Mouse (Mus musculus) heart, embryonic 10.5 days (tissue): ENCODE data around the gene Gabarapl2. TPM values are rescaled to one million over a fixed set of nuclear protein-coding genes. Genes with fewer than 3 reads are reported as not detected.
A peak's percentile ranks its signal among the peaks of the same experiment; 100 is the strongest.

ENCODE experiments used
- DNase-seq: peaks from one replicate; pipeline ENCODE4 v3.0.0-alpha.2; 2017; ENCODE audit warnings: low spot score
- H3K27ac ChIP-seq: fragments of 300-500 bp; sonication (generic); 2 replicates; pipeline ENCODE4 v1.5.1; 2016; ENCODE audit warnings: mild to moderate bottlenecking
- H3K27me3 ChIP-seq: fragments of 300-500 bp; sonication (generic); 2 replicates; pipeline ENCODE4 v1.6.1; 2016; ENCODE audit warnings: mild to moderate bottlenecking; ENCODE audit not compliant: poor library complexity, insufficient read depth, severe bottlenecking
- H3K36me3 ChIP-seq: fragments of 300-500 bp; sonication (generic); 2 replicates; pipeline ENCODE4 v1.6.1; 2016; ENCODE audit warnings: mild to moderate bottlenecking, moderate library complexity
- H3K4me1 ChIP-seq: fragments of 300-500 bp; sonication (generic); 2 replicates; pipeline ENCODE4 v1.6.1; 2016; ENCODE audit warnings: mild to moderate bottlenecking
- H3K4me3 ChIP-seq: fragments of 300-500 bp; sonication (generic); 2 replicates; pipeline ENCODE4 v1.5.1; 2016; ENCODE audit warnings: mild to moderate bottlenecking, moderate library complexity
- H3K9me3 ChIP-seq: fragments of 300-500 bp; sonication (generic); 2 replicates; pipeline ENCODE4 v1.6.1; 2016; ENCODE audit warnings: mild to moderate bottlenecking, moderate library complexity
- WGBS: fragments of 180-500 bp; shearing (Covaris S2); methylation state at CpG from one replicate; pipeline ENCODE4 v1.1.7; 2016; 5-methylcytosine and 5-hydroxymethylcytosine counted together
- polyA plus RNA-seq: library from polyadenylated mRNA; unstranded; fragments of >200 nt; fragmentation: Nextera tagmentation; extraction: Ambion mirVana; gene quantifications from 2 replicates; pipeline ENCODE4 v1.2.1, GENCODE M21; 2016

Gene Gabarapl2
- polyA plus RNA-seq, 1 experiment from 2014 or later = 178 TPM

DNA sequence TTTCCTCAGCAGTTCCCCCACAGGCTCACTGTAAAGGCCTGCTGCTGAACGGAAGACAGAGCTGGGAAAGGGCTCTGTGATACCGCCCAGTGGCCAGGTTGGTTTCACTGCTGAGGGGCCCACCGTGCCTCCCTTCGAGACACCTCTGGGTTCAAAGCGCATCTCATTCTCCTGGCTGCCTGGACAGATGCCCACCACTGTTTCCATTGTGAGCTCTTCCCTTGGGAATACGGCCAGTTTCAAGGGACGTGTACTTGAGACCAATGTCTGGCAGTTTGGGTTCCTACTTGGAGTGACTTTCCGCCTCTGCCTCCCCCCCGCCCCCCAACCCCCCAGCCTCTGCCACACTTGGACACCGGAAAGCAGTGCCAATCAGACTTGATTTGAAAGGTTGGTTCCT, 22.6 kb downstream of the Gabarapl2 start:
- Histone ChIP-seq H3K27ac (0 out of 2 replicates have a peak overlapping the region, but pooled peaks have one; percentile 16), H3K4me1 (peaks cover 25% of the 10 kb centered on the region), H3K27me3 (no peaks in the 10 kb centered on the region), H3K9me3 (no peaks in the 10 kb centered on the region), H3K4me3 (no peak overlapping the region), H3K36me3 (peaks cover 20% of the 10 kb centered on the region)
- no peak for DNase-seq
- 63% methylated on average over 10 of the region's 10 CpGs for WGBS

DNA sequence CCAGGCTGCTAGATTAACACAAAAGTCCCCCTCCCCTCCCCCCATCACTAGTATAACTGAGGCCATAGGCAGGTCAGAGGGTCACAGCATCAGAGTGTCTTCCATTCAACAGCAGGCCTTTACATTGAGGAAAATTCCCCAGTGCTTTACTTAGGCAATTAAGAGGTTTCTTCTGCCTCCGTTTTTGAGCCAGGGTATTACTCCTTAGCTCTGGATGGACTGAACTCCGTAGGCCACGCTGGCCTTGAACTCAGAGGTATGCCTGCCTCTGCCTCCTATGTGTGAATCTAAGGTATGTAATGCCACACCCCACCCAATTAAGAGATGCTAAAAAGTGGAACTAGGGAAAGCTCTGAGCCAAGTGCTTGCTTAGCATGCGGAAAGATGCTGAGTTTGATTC, 23.0 kb downstream of the Gabarapl2 start:
- no peaks in the 10 kb centered on the region for H3K9me3 ChIP-seq
- peaks cover 25% of the 10 kb centered on the region for H3K4me1 ChIP-seq
- 0 out of 2 replicates have a peak overlapping the region, but pooled peaks have one; percentile 16 for H3K27ac ChIP-seq
- DNase-seq = no peak
- H3K27me3 ChIP-seq = no peaks in the 10 kb centered on the region
- H3K4me3 ChIP-seq = no peak overlapping the region
- WGBS = 92% methylated on average over 4 of the region's 4 CpGs
- H3K36me3 ChIP-seq = peaks cover 22% of the 10 kb centered on the region

DNA sequence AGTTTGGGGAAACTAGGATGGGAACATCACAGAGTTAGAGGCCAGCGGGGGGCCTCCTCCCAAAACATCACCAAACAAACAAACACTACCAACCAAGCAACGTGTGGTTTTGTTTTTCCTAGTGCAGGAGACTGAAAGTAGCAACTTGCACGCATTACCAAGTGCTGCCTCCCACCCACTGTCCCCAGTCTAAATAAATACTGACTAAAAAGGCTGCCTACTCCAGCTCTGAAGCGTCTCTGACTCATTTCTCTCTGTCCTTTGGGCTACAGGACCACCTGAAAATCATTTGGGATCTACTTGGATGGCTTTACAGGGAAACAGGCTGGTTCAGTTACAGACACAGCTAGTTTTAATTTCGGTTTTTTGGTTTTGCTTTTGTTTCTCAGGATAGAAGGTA, 23.8 kb downstream of the Gabarapl2 start:
- Histone ChIP-seq H3K27ac (no peak overlapping the region), H3K4me3 (no peak overlapping the region), H3K9me3 (no peaks in the 10 kb centered on the region), H3K4me1 (peaks cover 25% of the 10 kb centered on the region), H3K27me3 (no peaks in the 10 kb centered on the region), H3K36me3 (peaks cover 22% of the 10 kb centered on the region)
- WGBS = 49% methylated on average over 5 of the region's 5 CpGs
- DNase-seq = no peak

DNA sequence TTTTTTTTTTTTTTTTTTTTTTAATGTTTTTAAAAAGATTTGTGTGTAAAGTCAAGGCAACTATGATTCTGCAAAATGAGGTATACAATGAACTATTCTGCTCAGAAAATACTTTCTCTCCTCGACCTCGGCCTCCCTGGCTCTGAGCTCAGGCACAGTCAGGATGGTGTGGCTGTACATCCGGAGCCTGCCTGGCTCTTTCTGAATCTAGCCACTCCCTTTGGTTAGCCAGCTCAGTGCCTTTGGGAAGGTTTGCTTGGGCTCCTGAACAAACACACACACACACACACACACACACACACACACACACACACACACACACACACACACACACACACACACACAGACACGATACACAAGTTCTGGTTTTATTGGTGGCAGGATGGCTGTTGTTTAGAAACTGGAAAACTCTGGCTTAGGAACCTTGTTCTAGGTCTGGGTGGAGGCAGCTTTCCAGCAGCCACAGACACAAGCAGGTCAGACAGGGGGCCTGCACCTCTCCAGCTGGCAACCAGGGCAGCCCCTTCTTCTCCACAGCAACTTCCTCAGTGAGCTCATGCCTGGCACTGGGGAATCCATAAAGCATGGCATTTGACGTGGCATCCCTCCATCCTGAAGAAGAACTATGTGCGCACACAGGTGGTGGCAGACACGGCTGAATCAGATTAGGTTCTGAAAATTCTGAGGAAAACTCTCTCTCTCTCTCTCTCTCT, 24.5 kb downstream of the Gabarapl2 start:
- H3K9me3 ChIP-seq = no peaks in the 10 kb centered on the region
- no peak overlapping the region for H3K27ac ChIP-seq
- DNase-seq = no peak
- peaks cover 25% of the 10 kb centered on the region for H3K4me1 ChIP-seq
- peaks cover 19% of the 10 kb centered on the region for H3K36me3 ChIP-seq
- H3K4me3 ChIP-seq = no peak overlapping the region
- WGBS = 75% methylated on average over 7 of the region's 7 CpGs
- H3K27me3 ChIP-seq = no peaks in the 10 kb centered on the region

DNA sequence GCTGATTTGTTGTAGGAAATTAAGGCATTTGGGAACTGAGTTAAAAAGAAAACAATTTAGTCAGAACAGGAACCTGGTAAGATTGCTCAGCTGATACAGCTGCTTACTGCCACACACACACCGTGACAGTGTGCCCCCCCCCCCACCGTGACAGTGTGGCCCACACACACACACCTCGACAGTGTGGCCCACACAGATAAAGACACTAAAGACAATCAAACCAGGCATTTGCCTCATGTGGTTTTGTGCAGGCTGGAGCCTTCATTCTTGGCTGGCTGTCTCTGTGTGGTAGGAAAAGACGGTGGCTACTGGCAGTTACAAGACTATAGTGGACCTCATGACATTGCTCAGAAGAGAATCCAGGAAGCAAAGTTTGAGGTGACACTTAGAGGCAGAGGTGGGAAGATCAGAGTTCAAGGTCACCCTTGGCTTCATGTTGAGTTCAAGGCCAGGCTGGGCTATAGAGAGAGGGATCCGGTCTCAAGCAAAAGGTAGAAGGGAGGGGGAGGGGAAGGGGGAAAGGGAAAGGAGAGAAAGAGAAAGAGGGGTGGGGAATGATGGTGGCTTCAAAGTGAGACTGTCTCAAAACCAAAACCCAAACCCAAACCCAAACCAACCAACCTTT, 26.9 kb downstream of the Gabarapl2 start:
- Histone ChIP-seq H3K27ac (no peak overlapping the region), H3K27me3 (no peaks in the 10 kb centered on the region), H3K4me1 (peaks cover 15% of the 10 kb centered on the region), H3K9me3 (no peaks in the 10 kb centered on the region), H3K36me3 (peaks cover 36% of the 10 kb centered on the region), H3K4me3 (no peak overlapping the region)
- 65% methylated on average over 5 of the region's 5 CpGs for WGBS
- no peak for DNase-seq

DNA sequence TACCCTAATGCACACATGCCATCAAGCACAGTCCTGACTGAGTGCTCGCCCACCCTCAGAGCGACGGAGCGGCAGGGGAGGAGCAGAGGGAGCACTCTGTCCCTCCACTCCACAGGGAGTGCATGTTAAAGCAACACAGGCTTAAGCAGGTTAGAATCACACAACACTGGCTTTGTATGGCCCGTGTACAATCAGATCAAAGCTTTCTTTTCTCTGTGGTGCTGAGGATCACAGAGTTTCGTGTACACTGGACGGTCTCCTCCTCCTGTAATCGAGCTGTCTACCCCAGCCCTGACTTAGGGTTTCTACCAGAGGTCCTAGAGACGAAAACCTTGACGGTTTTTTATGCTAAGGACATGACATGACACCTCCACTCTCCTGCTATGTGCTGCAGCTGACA, 28.0 kb downstream of the Gabarapl2 start:
- no peak for DNase-seq
- peaks cover 3% of the 10 kb centered on the region; the same call in 1 of the 2 replicates for H3K4me1 ChIP-seq
- no peaks in the 10 kb centered on the region for H3K9me3 ChIP-seq
- H3K27ac ChIP-seq = no peak overlapping the region
- H3K36me3 ChIP-seq = peaks cover 44% of the 10 kb centered on the region
- H3K27me3 ChIP-seq = no peaks in the 10 kb centered on the region
- H3K4me3 ChIP-seq = no peak overlapping the region
- 82% methylated on average over 10 of the region's 10 CpGs for WGBS

DNA sequence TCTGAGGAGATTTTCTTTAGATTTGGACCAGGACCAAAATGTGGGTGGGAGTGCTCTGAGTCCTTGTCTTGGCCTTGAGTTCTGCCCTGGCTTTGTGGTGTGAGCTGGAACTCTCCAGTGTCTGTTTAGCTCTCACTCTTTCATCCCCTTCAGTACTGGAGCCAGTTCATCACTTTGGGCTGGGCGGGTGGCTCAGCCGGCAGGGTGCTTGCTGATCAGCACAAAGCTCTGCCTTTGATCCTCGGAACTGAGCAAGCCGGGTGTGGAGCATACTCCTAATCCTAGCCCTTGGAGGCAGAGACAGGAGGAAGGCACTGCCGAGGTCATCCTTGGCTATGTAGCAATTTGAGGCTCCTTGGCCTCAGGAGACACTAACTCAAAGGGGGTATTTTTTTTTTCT, 28.5 kb downstream of the Gabarapl2 start:
- Histone ChIP-seq H3K9me3 (no peaks in the 10 kb centered on the region), H3K4me3 (no peak overlapping the region), H3K27me3 (no peaks in the 10 kb centered on the region), H3K27ac (no peak overlapping the region), H3K4me1 (no peaks in the 10 kb centered on the region), H3K36me3 (peaks cover 49% of the 10 kb centered on the region)
- WGBS = 39% methylated on average over 5 of the region's 5 CpGs
- DNase-seq = no peak

DNA sequence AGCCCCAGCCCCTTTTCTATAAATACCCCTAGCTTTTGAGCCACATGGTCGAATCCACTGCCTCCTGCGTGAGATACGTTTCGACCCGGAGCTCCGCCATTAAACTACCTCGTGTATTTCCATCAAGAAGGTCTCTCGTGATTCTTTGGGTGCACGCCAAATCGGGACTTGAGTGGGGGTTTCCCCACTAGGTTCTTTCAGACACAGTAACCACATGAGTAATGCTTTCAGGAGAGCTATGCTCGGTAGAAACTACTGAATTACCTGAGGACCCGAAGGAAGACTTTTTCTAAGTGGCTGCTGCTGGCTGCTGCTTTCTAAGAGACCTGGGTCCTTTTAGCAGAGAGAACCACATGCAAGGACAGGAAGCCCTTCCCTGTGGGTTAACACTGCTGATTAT, 33.6 kb downstream of the Gabarapl2 start:
- no peak overlapping the region for H3K4me3 ChIP-seq
- H3K36me3 ChIP-seq = peaks cover 77% of the 10 kb centered on the region
- 97% methylated on average over 12 of the region's 12 CpGs for WGBS

DNA sequence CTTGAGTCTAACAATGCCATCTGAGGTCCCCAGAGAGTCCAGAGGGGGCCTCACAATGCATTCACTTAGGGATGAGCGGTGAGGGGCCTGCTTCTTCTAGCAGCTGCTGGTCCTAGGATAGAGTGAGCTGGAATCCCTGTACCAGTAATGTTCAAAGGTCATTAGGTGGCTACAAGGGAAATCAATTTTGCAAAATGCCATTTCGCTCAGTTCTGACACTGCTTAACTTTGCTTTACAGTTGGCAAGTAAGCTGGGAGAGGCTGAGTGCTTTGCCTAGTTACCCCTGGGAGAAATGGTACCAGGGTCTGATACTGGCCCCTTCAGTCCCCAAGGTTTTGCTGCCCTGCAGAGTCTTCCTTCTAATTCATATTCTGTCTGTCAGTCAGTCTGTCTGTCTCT, 35.2 kb downstream of the Gabarapl2 start:
- Histone ChIP-seq H3K4me1 (0 out of 2 replicates have a peak, but pooled peaks cover 5% of the 10 kb centered on the region), H3K4me3 (no peak overlapping the region), H3K27me3 (no peaks in the 10 kb centered on the region), H3K36me3 (peaks cover 80% of the 10 kb centered on the region), H3K9me3 (no peaks in the 10 kb centered on the region), H3K27ac (no peak overlapping the region)
- DNase-seq = no peak
- WGBS = 96% methylated on average over 2 of the region's 2 CpGs

More for the DNA sequence above, 33.6 kb downstream of the Gabarapl2 start:
- H3K9me3 ChIP-seq = no peaks in the 10 kb centered on the region
- H3K27ac ChIP-seq = no peak overlapping the region
- 0 out of 2 replicates have a peak, but pooled peaks cover 5% of the 10 kb centered on the region for H3K4me1 ChIP-seq
- no peak for DNase-seq
- H3K27me3 ChIP-seq = no peaks in the 10 kb centered on the region

DNA sequence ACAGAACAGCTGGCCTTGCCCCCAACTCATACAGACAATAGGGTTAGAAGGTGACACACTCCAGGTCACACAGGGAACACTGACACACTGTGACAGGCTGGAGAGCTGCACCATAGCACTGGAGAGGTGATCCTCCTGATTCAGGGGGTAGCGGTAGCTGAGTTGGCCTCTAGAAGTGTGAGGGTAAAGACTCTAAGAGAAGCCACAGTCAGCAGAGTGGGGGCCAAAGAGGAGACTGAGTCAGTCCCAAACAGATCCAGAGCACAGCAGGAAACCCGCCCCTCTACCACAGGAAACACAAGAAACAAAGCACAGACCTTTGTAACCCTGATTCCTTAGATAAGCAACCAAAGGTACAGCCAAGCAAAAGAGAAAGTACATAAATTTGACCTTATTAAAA, 35.8 kb downstream of the Gabarapl2 start:
- H3K9me3 ChIP-seq = no peaks in the 10 kb centered on the region
- peaks cover 80% of the 10 kb centered on the region for H3K36me3 ChIP-seq

DNA sequence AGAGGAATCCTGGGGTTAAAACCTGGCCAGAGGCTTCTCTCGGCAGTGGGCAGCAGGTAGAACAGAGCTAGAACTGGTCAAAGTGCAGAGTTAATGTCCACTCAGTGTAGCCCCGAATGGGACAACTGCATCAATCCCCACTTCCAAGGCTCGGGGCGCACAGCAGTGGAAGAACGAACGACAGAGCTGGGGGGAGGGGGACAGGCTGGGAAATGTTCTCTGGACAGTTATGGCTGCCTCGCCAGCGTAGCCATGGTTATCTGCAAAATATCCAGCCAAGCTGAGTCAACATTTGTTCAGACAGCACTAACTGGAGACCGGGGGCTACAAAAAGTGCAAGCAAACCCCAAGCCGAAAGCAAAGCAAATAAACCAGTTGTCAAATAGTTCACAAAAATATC, 37.6 kb downstream of the Gabarapl2 start:
- WGBS = 83% methylated on average over 10 of the region's 10 CpGs

More for the DNA sequence above, 35.8 kb downstream of the Gabarapl2 start:
- 78% methylated on average over 2 of the region's 2 CpGs for WGBS
- DNase-seq = no peak
- Histone ChIP-seq H3K4me1 (0 out of 2 replicates have a peak, but pooled peaks cover 5% of the 10 kb centered on the region), H3K27me3 (no peaks in the 10 kb centered on the region), H3K4me3 (no peak overlapping the region), H3K27ac (no peak overlapping the region)

DNA sequence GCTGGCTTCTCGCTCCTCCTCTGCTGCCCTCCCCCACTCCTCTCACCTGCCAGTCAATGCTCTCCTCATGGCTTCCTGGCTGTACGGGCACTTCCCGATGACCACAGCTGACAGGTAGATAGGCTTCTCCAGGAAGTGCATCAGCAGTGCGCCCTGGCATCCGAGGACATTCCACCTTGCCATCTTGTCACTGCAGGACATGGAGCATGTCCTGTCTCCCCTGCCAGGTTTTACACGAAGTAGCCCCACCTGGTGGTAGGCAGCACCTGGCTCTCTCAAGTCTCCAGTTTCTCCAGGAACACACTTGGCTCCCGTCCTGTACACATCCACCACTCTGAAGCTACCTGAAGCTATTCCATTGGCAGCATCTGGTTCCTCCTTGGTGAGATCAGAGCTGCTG, 41.6 kb downstream of the Gabarapl2 start:
- WGBS = 76% methylated on average over 7 of the region's 7 CpGs
- DNase-seq = no peak
- peaks cover 75% of the 10 kb centered on the region for H3K36me3 ChIP-seq

More for the DNA sequence above, 37.6 kb downstream of the Gabarapl2 start:
- no peaks in the 10 kb centered on the region for H3K27me3 ChIP-seq
- no peak for DNase-seq
- peaks cover 79% of the 10 kb centered on the region for H3K36me3 ChIP-seq
- H3K9me3 ChIP-seq = no peaks in the 10 kb centered on the region
- no peak overlapping the region for H3K27ac ChIP-seq
- H3K4me1 ChIP-seq = 0 out of 2 replicates have a peak, but pooled peaks cover 5% of the 10 kb centered on the region
- no peak overlapping the region for H3K4me3 ChIP-seq

DNA sequence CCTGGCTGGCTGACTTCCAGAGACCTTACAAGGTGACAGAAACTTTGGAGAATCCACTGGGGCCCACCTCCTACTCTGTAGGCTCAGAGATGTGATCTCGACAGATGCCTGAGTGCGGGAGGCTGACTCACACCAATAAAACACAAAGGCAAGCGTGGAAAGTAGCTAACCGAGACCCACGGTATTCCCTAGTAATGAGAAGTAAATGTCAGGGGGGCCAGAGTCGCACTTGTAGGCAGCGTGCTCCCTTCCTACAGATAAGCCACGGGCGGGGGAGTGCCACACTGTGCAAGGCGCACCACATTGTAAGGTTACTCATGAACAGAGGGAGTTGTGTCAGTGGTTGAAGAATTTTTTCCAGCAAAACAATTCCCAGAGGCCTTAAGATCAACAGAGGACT, 44.0 kb downstream of the Gabarapl2 start:
- Histone ChIP-seq H3K4me1 (peaks cover 8% of the 10 kb centered on the region; the same call in 1 of the 2 replicates), H3K36me3 (peaks cover 78% of the 10 kb centered on the region), H3K4me3 (no peak overlapping the region), H3K27ac (no peak overlapping the region), H3K9me3 (no peaks in the 10 kb centered on the region), H3K27me3 (no peaks in the 10 kb centered on the region)
- no peak for DNase-seq
- WGBS = 51% methylated on average over 10 of the region's 10 CpGs

More for the DNA sequence above, 41.6 kb downstream of the Gabarapl2 start:
- Histone ChIP-seq H3K9me3 (no peaks in the 10 kb centered on the region), H3K27me3 (no peaks in the 10 kb centered on the region), H3K4me1 (peaks cover 8% of the 10 kb centered on the region; the same call in 1 of the 2 replicates), H3K4me3 (no peak overlapping the region), H3K27ac (no peak overlapping the region)
